In the genomic region with DNA sequence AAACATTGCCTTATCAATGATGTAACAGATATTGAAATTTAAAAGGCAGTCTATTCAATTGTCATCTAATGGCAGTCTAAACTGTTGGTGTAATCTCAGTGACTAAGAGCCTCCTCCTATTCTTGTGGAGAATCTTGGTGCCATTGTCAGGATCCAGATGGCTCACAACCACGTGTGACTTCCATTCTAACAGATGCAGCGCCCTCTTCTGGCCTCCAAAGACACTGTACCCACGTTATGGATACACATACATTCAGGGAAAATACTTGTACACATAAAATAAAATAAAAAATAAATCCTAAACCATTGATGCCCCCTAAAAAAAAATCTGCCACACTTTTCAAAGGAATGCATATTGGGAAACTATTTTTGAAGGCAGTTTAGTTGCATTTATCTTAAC, we compare ENCODE assay signal across 27 mouse cellular contexts.
DNase-seq lines count a peak whose midpoint lies in the region; TF ChIP-seq lines count a peak whose summit lies in the region.
"Had no signal": no experiment of that assay in that cellular context is flagged by ENCODE, and none has a peak within 500 bp of the region (broad histone marks: within the 10 kb centered on the region; RNA-seq: fewer than 3 reads in every experiment).

No protein-coding gene starts in this region.

- H3K27ac ChIP-seq in gastrocnemius, adult 2 months, result no peak overlapping the region
- no peak overlapping the region for H3K27ac ChIP-seq in layer of hippocampus, adult 2 months
- H3K27ac ChIP-seq: embryonic facial prominence, embryonic 12.5 days; hindbrain, embryonic 13.5 days; limb, embryonic 13.5 days; lung, embryonic 15.5 days; midbrain, embryonic 13.5 days; neural tube, embryonic 15.5 days had no signal

- peak; percentile 18; the same call in 1 of the 2 replicates for TF ChIP-seq CTCF in gastrocnemius, adult 2 months (IDR thresholded peaks at IDR 0.05)
- peak; percentile 64 for TF ChIP-seq CTCF in layer of hippocampus, adult 2 months (conservative IDR thresholded peaks at IDR 0.05)
- peak; percentile 13; the same call in 1 of the 2 replicates for TF ChIP-seq CTCF in E14TG2a.4 (conservative IDR thresholded peaks at IDR 0.05; ENCODE audit: low read length)
- TF ChIP-seq CTCF in brain, embryonic 14.5 days (IDR thresholded peaks at IDR 0.05; ENCODE audit: borderline replicate concordance, extremely low read depth, insufficient read depth, insufficient read length), result peak; percentile 3; the same call in 1 of the 2 replicates

- no peaks in the 10 kb centered on the region for H3K9me3 ChIP-seq in E14TG2a.4 (ENCODE audit: low read length)
- H3K9me3 ChIP-seq: embryonic facial prominence, embryonic 12.5 days; hindbrain, embryonic 13.5 days; limb, embryonic 13.5 days; lung, embryonic 15.5 days; midbrain, embryonic 13.5 days; neural tube, embryonic 15.5 days had no signal

- 0 out of 2 replicates have a peak, but pooled peaks cover 2% of the 10 kb centered on the region for H3K4me1 ChIP-seq in E14TG2a.4 (replicated peaks; ENCODE audit: low read depth, low read length)
- H3K4me1 ChIP-seq: embryonic facial prominence, embryonic 12.5 days; limb, embryonic 13.5 days; lung, embryonic 15.5 days had no signal

- H3K27me3 ChIP-seq in E14TG2a.4 (ENCODE audit: insufficient read depth, low read length), result peaks cover 16% of the 10 kb centered on the region
- H3K27me3 ChIP-seq: embryonic facial prominence, embryonic 12.5 days; limb, embryonic 13.5 days; lung, embryonic 15.5 days; midbrain, embryonic 13.5 days; neural tube, embryonic 15.5 days had no signal

- H3K4me3 ChIP-seq in gastrocnemius, adult 2 months, result no peak overlapping the region
- H3K4me3 ChIP-seq in layer of hippocampus, adult 2 months, result no peak overlapping the region
- H3K4me3 ChIP-seq in E14TG2a.4 (replicated peaks; ENCODE audit: low read length), result no peak overlapping the region
- H3K4me3 ChIP-seq: embryonic facial prominence, embryonic 12.5 days; hindbrain, embryonic 13.5 days; limb, embryonic 13.5 days; lung, embryonic 15.5 days; midbrain, embryonic 13.5 days; neural tube, embryonic 15.5 days had no signal

- no peak for TF ChIP-seq POLR2A in brain, embryonic 14.5 days (IDR thresholded peaks at IDR 0.05; ENCODE audit: borderline replicate concordance, extremely low read depth, insufficient read depth, insufficient read length, poor library complexity, severe bottlenecking)

- no peak for DNase-seq in gastrocnemius, adult 2 months
- DNase-seq in gastrocnemius, adult 8-10 months (ENCODE audit: low spot score in 2 of 2), result no peak
- DNase-seq in layer of hippocampus, adult 2 months (ENCODE audit: low spot score in 2 of 2), result no peak
- no peak for DNase-seq in layer of hippocampus, adult 18-20 months (ENCODE audit: low spot score in 2 of 2)
- DNase-seq in brain, embryonic 14.5 days (ENCODE audit: low read depth), result no peak
- DNase-seq in thymus, postnatal 10 days (ENCODE audit: low spot score in 2 of 2), result no peak
- DNase-seq: adrenal gland, postnatal 10 days; cerebellum, adult 11-12 months; cerebellum, adult 9-11 months; embryo, embryonic 11 days; gastrocnemius, postnatal 10 days; heart, postnatal 36 days; kidney, adult 8-10 months; kidney, postnatal 10 days; lung, postnatal 36 days; retina, postnatal 1 day; right cerebral cortex, postnatal 25 days; spleen, adult 18-20 months; thymus, adult 18-20 months; thymus, postnatal 4 days had no signal

- intact Hi-C loops in gastrocnemius, adult 2 months (cut with DNase I), result no loop called here

- no peaks in the 10 kb centered on the region for H3K36me3 ChIP-seq in E14TG2a.4 (ENCODE audit: insufficient read depth, low read length)
- H3K36me3 ChIP-seq: embryonic facial prominence, embryonic 12.5 days; hindbrain, embryonic 13.5 days; limb, embryonic 13.5 days; lung, embryonic 15.5 days; midbrain, embryonic 13.5 days; neural tube, embryonic 15.5 days had no signal

Comparison
In these comparisons a context has a peak if more than half of its experiments do, and no peak if none do; other contexts are left out.
1. CTCF ChIP-seq: peak in every context shown above with its lines; median percentile 64 in layer of hippocampus, adult 2 months; 18 in gastrocnemius, adult 2 months; 13 in E14TG2a.4; 3 in brain, embryonic 14.5 days.